Mouse (Mus musculus): ENCODE measurements around the gene Mdh2.

Mdh2 gene

DNA sequence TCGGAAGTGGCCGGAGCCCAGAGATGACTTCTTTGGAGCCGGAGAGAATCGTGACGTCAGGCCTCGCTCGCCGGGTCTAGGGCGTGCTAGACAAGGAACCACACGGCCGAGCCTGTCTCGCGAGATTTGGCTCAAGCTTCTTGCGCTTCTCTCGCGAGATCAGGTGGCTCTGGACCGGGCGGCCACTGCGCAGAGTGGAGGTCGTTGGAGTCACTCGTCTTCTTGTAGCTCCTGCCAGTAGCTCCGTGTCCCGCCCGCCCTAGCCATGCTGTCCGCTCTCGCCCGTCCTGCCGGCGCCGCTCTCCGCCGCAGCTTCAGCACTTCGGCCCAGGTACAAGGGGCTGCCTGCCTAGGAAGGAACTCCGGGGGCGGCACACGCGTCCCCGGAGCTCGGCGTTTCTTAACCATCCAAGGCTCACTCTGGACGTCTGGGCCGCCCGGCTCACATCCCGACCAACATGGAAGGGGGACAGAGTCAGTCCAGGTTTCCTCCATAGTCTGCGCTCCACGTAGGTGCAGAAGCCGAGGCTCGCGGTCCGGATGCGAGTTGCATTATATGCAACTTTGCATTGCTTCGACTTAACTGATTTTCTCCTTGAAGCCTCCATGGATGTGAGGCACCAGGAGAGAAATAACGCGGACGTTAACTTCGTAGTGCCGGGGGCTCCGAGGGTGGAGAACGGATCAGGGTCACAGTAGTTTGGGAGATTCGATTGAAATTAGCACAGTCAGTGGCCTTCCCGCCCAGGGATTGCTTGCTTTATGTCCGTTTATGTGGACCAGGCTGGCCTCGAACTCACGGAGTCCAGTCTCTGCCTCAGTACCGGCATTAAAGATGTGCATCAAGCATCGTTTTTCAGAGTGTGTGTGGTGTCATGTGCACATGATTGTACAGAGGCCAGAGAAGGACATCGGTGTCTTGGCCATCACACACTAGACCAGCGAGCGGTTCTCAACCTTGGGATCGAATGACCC is at the start of gene Mdh2:
TSS of gene Mdh2 (plus strand) at position 10 of the 975 bp plus-strand sequence.
- peak; percentile 97 for DNase-seq (ENCODE audit: low spot score)

DNA sequence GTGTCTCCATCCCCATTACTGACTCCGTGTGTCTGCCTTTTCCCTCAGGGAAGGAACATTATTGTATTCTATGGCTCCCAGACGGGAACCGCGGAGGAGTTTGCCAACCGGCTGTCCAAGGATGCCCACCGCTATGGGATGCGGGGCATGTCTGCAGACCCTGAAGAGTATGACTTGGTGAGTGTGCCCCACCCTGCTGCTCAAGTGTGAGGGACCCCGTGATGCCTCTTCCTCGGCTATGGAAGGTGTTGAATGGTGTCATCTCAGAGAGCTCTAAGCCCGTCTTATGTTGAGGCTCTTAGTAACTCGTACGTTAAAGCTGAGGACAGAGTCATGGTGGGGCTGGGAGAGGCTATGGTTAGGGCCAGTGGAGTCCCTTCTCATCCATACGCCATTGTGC is 48.9 kb upstream of the Mdh2 start:
- no peak for DNase-seq (ENCODE audit: low spot score)

DNA sequence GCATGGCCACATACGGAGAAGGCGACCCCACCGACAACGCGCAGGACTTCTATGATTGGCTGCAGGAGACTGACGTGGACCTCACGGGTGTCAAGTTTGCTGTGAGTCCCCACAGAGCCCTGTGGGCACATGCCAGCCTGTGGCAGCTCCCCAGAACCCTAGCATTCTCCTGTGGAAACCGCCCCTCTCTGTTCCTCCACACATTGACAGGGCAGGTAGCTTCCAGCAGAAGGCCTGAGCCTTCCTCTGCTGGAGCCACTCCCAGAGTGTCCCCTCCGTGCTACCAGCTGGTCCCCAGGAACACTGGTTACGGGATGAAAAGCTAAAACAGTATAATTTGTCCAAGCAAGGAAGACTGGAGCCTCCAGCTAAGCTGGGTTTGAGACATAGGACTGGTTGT is 48.0 kb upstream of the Mdh2 start:
- DNase-seq (ENCODE audit: low spot score) = no peak

DNA sequence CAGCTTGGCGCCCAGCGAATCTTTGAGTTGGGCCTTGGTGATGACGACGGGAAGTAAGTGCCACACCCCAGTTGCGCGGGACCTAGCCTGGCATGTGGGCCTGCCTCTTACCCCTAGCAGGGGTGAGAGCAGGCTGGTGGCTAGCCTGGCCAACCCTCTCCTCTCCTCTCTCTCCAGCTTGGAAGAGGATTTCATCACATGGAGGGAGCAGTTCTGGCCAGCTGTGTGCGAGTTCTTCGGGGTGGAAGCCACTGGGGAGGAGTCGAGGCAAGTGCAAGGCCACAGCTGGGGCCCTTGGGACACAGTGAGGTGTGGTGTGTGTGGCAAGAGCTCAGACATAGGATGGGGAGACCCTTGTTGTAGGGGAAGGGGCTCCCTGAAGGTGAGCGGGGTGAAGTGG is 47.4 kb upstream of the Mdh2 start:
- DNase-seq (ENCODE audit: low spot score) = no peak

DNA sequence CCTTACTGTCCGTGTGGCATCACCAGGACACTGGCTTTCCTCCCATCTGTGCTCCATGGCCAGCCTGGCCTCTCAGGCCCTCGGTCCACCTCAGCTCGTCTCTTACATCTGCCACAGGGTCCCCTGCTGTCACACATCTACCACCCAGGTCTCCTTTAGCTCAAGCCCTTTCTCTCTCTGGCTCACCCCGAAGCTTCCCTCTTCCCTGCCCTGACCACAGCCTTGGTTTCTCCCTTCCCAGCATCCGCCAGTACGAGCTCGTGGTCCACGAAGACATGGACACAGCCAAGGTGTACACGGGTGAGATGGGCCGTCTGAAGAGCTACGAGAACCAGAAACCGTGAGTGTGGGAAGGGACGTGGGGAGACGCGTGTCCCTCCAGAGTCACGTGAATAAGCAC is 47.0 kb upstream of the Mdh2 start:
- DNase-seq (ENCODE audit: low spot score) = no peak

DNA sequence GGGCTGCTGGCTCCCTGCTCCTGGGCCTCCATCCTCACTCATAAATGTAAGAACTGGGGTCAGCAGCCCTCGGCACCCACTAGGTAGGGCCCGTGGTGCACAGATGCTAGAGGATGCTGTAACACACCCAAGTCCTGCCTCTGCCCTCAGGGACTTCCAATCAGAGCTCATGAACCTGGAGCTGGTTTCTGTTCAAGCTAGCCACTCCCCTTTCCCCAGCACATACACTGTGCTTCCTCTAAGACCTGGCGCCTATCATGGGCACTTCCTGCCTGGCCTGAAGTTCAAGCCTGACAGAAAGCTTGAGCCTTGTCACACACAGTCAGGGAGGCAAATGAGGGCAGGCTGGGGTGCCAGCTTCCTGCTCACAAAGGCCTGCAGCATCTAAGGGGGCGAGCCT is 45.2 kb upstream of the Mdh2 start:
- no peak for DNase-seq (ENCODE audit: low spot score)

DNA sequence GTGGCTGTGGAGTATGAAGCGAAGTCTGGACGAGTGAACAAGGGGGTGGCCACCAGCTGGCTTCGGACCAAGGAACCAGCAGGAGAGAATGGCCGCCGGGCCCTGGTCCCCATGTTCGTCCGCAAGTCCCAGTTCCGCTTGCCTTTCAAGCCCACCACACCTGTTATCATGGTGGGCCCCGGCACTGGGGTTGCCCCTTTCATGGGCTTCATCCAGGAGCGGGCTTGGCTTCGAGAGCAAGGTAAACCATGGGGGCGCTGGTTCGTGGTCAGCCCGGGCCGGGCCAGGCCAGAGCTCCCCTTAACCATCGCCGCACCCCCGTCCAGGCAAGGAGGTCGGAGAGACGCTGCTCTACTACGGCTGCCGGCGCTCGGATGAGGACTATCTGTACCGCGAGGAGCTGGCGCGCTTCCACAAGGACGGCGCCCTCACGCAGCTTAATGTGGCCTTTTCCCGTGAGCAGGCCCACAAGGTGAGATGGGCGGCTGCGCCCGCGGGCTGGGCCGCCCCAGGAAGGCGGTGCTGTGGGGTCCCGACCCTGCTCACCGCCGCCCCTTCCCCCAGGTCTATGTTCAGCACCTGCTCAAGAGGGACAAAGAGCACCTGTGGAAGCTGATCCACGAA is 44.1 kb upstream of the Mdh2 start:
- no peak for DNase-seq (ENCODE audit: low spot score)

DNA sequence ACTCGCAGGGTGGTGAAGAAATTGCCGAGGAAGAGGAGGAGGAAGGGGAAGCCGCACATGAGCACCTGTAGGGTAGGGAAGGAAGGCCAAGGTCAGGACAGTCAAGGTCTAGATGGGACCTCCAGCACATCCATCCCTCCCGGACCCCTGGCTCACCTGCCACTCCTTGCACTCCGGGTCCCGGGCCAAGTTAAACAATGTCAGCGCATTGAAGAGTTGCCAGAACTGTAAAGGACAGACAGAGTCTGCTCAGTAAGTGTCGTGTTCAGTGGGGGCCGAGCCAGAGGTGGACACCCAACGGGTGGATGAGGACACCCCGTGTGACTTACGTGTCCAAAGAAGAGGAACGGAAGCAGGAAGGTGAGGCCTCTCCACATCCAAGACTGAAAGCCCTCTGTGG is 42.5 kb upstream of the Mdh2 start:
- no peak for DNase-seq (ENCODE audit: low spot score)

DNA sequence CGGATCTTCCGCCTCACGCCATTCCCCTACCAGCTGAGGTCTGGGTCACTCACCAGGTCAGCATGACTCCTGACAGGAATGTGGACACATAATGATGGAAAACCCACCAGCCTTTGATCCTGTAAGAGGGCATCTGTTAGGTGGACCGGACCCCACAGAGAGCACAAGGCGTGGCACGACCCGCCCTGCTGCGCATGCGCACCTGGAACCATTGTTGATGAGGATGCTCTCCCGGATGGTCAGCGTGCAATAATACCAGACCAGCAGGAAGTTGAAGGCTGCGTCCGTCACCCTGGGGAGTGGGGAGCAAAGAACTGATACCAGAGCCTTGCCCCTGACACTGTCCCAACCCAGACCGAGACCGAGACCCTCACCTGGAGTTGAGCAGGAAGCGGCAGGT is 41.7 kb upstream of the Mdh2 start:
- DNase-seq (ENCODE audit: low spot score) = no peak

DNA sequence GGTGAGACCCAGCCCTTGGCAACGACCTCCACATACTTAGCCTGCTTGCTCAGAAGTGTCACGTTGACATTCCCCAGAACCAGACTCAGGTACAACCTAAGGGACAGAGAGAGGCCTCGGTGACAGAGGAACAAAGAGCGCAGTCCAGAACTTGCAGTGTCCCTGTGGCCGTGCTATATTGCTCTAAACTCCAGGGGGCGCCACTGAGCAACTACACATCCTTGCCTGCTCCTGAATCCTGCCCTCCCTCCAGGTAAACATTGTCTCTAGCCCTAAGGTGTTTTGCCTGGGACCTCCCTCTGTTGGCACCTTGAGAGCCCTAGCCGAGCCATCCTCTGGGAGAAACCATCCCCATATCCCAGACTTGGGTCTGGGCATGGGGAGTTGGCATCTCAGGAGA is 41.1 kb upstream of the Mdh2 start:
- DNase-seq (ENCODE audit: low spot score) = no peak

DNA sequence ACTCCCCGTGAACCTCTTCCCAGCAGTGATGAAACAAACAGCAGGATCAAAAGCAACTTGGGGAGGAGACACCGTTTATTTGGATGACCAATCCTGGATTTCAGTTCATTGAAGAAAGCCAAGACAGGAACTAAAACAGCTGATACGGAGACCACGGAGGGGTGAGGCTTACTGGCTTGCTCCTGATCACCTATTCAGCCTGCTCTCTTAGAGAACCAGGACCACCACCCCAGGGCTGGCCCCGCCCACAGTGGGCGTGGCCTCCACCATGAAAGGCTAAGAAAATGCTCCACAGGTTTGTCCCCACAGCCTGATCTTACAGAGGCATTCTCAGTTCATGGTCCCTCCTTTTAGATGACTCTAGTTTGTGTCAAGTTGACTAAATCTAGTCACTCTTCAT is 40.0 kb upstream of the Mdh2 start:
- DNase-seq (ENCODE audit: low spot score) = no peak

DNA sequence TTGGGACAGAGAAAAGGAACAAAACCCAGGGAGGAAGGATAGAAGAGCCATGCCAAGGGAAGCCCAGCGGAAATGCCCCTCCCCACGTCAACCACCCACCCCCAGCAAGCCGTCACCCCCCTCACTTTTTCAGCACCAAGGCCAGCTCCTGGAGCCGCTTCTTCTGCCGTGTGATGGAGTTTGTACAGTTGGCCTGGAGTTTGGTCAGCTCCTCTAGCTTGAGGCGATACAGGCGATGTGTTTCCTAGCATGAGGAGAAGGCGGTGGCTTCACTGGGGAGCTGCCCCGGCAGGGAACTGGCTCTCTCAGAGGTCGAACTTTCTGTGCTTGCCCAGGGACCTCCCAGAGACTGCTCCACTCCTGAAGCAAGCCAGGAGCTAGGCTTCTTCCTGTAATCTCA is 36.1 kb upstream of the Mdh2 start:
- no peak for DNase-seq (ENCODE audit: low spot score)

DNA sequence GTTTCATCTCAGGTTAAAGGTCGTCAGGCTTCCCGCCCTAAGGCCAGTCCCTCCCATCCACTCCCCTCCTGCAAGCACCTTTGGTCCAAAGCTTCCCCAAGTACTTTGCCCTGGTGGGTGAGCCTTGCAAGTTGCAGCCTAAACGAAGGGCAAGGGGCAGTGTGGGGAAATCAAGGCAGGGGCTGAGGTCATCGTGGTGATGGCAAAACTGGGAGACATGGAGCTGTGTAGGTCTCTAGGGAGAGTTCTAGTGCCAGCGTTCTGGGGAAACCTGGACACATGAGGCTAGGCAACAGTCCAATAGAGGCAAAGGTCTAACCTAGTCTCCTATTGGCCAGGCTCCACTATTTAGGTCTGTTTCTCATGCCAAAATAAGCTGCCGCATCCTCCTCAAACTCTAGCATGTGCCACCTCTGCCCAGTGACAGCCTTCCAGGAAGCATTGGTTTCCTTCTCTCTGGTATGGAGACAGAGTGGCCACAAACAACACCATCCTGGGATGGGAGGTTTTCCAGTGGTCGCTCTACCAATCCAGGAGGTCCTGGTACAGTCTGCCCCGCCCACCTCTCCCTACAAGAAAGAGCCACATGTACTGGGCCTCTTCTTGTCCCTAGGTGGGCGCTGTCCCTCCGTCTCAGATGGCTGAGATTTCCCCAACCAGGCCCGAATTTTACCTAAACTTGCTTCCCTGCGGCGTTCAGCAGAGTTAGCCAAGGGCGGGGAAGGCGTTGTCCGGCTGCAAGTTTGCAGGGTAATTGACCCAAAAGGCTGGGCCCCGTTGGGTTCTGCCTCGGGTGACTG is 35.1 kb upstream of the Mdh2 start:
- DNase-seq (ENCODE audit: low spot score) = peak; percentile 25

DNA sequence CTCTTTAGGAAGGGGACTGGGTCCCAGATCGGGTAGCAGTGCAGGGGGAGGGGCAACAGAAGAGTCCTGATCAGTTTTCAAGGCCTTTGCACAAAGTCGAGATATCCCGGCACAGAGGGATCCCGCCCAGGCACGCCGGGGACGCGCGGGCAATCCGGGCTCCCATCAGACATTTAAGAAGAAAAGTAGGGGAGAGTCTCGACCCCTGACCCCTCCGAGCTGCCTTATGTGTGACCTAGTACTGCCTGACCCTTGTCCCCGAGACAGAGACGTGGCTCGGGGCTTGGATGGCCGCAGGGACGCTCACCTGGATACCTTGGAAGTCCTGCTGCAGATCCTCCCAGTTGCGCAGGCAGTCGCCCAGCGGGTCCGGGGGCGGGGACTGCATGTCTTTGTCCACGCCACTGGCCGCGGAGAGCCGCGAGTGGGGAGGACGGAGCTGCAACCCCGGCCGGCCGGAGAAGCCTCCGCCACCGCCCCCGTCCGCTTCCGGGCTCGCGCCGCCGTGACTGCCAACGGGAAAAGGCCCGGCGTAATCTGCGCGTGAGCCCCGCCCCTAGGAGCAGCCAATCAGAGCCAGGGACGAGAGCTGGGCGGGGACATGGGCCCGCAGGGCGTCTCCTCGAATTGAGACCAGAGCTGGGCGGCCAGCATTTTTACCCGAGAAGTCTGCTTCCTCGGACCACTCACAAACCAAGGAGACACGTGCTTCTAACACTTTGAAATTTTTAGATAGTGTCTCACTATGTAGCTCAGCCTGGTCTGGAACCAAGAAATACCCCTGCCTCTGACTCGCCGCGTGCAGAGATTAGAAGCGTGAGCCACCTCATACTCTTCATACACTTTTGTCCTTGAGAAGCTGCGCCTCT is 34.3 kb upstream of the Mdh2 start, which contains the start of gene Tmem120a:
TSS of gene Tmem120a (minus strand) at position 708 of the 869 bp plus-strand sequence.
- DNase-seq (ENCODE audit: low spot score) = peak; percentile 95

DNA sequence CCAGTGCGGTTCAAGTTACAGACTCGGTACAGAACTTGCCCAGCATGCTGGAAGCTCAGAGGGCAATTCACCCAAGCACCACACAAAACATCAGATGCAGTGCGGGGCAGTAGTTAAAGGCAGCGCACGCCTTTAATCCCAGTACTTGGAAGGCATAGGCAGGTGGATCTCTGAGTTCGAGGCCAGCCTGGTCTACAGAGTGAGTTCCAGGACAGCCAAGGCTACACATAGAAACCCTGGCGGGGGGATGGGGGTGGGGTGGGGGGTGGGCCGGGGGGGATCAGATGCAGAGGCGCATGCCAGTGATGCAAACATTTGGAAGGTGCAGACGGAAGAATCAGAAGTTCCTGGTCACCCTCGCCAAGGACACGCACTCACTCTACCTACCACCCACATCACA is 33.5 kb upstream of the Mdh2 start:
- no peak for DNase-seq (ENCODE audit: low spot score)

DNA sequence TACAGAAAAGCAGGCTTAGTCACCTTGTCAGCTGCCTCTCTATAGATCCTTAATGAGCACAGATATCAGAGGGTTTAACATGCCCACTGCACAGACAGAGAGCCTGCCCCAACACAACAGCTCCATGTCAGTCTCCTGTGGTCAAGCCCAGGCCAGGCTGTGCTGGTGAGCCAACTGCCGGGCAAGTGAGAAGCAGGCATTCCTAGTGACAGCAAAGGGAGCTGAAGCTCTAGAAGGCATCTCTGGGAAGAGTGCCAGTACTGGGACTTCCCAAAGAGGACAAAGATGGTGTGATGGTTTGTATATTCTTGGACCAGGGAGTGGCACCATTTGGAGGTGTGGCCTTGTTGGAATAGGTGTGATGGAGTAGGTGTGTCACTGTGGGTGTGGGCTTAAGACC is 27.2 kb upstream of the Mdh2 start:
- DNase-seq (ENCODE audit: low spot score) = no peak

DNA sequence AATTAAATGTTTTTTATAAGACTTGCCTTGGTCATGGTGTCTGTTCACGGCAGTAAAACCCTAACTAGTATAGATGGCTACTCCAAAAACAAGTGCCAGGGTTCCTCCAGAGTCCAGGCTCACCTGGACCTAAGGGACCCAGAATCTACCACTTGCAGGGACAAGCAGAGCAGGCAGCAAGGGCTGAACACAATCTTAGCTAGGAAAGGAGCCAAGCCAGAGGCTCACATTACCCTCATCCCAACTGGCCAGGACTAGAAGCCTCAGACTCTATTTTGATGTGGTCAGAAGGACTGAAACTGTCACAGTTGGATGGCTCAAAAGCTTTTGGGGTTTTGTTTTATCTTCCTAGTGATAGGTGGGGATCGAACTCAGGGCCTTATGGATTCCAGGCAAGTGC is 26.7 kb upstream of the Mdh2 start:
- no peak for DNase-seq (ENCODE audit: low spot score)

DNA sequence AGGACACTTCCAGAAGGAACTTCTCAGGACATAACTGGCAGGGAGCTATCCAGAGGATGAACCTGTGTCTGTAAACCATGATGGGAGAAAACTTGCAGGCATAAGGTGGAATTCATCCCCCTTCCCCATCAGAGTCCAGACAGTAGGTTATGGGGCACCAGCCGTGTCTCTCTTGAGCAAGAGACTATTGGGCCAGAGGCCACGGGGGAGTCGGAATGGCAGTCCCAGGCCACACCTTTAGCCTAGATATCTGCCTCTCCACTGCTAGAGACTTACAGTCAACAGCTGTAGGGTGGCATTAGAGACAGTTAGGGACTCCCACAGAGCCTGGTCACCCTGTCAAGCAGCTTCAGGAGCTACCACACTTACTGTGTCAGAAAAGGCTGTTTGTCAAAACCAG is 16.4 kb upstream of the Mdh2 start:
- DNase-seq (ENCODE audit: low spot score) = no peak

DNA sequence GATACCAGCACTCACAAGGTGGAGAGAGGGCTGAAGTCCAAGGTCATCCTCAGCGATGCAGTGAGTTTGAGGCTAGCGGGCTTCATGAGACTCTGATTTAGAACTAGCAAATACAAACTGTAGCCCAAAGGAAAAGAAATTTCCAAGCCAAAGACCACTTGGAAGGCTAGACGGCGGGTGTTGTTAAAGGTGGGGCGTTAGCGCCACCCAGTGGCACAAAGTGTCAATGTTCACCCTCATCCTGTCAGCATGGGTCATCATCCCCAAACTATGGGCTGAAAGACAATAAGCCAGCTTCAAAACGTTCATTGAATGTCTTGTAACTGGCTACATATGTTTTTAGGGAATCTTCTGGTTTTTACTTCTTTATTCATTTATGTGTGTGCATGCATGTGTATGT is 14.8 kb upstream of the Mdh2 start:
- DNase-seq (ENCODE audit: low spot score) = peak; percentile 70

DNA sequence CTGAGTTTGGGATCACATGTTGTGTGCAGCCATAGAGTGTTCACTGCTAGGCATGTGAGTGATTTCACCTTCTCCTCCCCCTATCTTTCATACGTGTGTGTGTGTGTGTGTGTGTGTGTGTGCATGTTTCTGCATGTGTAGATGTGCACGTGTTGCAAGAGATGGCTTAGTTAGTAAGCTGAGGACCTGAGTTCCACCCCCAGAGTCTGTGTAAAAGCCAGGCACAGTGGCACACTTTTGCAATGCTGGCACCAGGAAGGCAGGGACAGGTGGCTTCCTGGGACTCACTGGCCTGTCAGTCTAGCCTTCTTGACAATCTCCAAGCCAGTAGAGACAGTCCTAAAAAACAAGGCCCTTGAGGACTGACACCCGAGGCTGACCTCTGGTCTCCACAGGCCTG is 13.3 kb upstream of the Mdh2 start:
- DNase-seq (ENCODE audit: low spot score) = no peak

DNA sequence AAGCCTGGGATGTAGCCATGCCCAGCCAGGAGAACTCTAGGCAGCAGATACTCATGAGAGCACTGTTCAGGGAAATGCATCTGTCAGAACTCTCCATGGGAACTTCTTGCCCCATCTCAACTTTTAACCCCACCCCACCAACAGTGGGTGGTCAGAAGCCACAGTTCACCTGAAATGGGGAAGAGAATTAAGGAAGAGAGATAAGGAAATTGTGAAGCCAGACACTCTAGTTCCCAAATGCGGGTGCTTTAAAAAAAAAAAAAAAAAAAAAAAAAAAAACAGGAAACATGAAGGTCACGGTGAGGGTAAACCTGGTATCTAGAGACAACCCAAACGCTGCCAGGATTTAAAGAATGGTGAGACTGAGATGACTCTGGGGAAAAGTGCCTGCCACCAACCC is 5.8 kb upstream of the Mdh2 start:
- DNase-seq (ENCODE audit: low spot score) = no peak

DNA sequence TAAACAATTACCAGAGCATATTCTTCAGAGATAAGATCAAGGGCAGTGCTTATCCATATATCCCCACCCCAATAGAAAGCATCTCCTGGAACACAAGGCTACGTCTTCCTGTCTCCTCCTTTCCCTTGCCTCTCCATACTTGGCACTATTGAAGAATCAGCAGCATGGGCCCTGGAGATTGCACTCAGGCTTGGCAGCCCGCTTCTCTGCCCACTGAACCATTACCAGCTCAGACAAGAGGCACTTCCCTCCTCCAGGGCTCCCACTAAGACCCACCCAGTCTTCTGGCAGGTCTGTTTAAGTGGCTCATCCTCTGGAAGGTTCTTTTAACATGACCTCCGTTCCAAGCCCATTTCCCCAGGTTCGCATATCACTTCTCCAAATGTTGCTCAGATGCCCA is 1.7 kb upstream of the Mdh2 start:
- DNase-seq (ENCODE audit: low spot score) = no peak

Measured in urinary bladder, postnatal 25 days (tissue).